Mouse (Mus musculus) lung, postnatal 0 days (tissue): ENCODE measurements at regions not wholly inside any gene's neighbourhood (a gene's known extent, or its start where the extent isn't known, plus 50 kb on each side); places are given as distances from the start of the nearest gene placed in this dataset.
A peak's percentile ranks its signal among the peaks of the same experiment; 100 is the strongest.

Experiments used
- CTCF ChIP-seq: IDR thresholded peaks from 2 replicates; pipeline ENCODE4 v1.5.1; 2016; ENCODE audit warnings: antibody characterized with exemption, mild to moderate bottlenecking
- EP300 ChIP-seq: IDR thresholded peaks from 2 replicates; pipeline ENCODE4 v1.6.1; 2016; ENCODE audit warnings: antibody characterized with exemption, mild to moderate bottlenecking, control low read depth

- TF ChIP-seq CTCF, result peak; percentile 62
- no peak; the same call in 1 of the 2 replicates for TF ChIP-seq EP300
Observed at GRCm38 (mm10) chr3:103419761-103420620, 140.9 kb downstream of the Trim33 start.
